Mouse (Mus musculus) hindbrain, embryonic 13.5 days (tissue): ENCODE results near the gene Dolpp1. TPM values are rescaled to one million over a fixed set of nuclear protein-coding genes. Genes with fewer than 3 reads are reported as not detected.

Source experiments
- microRNA-seq: library from miRNA; unstranded; fragments of <30 nt; microRNA quantifications from one replicate; pipeline ENCODE4, GENCODE M21; 2016
- polyA plus RNA-seq: library from polyadenylated mRNA; unstranded; fragments of >200 nt; fragmentation: Nextera tagmentation; extraction: Ambion mirVana; gene quantifications from 2 replicates; pipeline ENCODE4 v1.2.1, GENCODE M21; 2015

Dolpp1 gene
- polyA plus RNA-seq, 1 experiment from 2014 or later: 51.2 TPM

Small RNAs within 50 kb of the gene (microRNA-seq; reads per million reads assigned to microRNA genes)
- gene Gm47292: not detected

Other genes starting within 250 kb of the Dolpp1 start
- gene Endog, start 220.8 kb upstream of the Dolpp1 start, polyA plus RNA-seq: 14.3 and 19.3 TPM in 2 replicates
- gene Spout1, start 213.8 kb upstream of the Dolpp1 start, polyA plus RNA-seq: 58.1 and 58.4 TPM in 2 replicates
- 14.5 and 14.8 TPM in 2 replicates for gene Kyat1, start 186.4 kb upstream of the Dolpp1 start, polyA plus RNA-seq
- 59.8 TPM in 2 replicates for gene Lrrc8a, start 154.5 kb upstream of the Dolpp1 start, polyA plus RNA-seq
- gene Gm28035, start 151.7 kb upstream of the Dolpp1 start, polyA plus RNA-seq: 0.10 and 0.36 TPM in 2 replicates
- 6.5 and 8.3 TPM in 2 replicates for gene Phyhd1, start 126.1 kb upstream of the Dolpp1 start, polyA plus RNA-seq
- gene Gm28038, start 111.2 kb upstream of the Dolpp1 start, polyA plus RNA-seq: not detected in 2 replicates
- gene Dolk, start 105.9 kb upstream of the Dolpp1 start, polyA plus RNA-seq: 33.7 TPM in 2 replicates
- gene Nup188, start 105.9 kb upstream of the Dolpp1 start, polyA plus RNA-seq: 21.6 and 24.0 TPM in 2 replicates
- 146 and 160 TPM in 2 replicates for gene Sh3glb2, start 32.9 kb upstream of the Dolpp1 start, polyA plus RNA-seq
- gene Miga2, start 28.0 kb upstream of the Dolpp1 start, polyA plus RNA-seq: 27.0 and 33.1 TPM in 2 replicates
- 22.1 and 24.0 TPM in 2 replicates for gene Crat, start 23.6 kb downstream of the Dolpp1 start, polyA plus RNA-seq
- gene Ptpa, start 23.8 kb downstream of the Dolpp1 start, polyA plus RNA-seq: 129 and 133 TPM in 2 replicates
- 2.1 and 2.9 TPM in 2 replicates for gene Ier5l, start 82.0 kb downstream of the Dolpp1 start, polyA plus RNA-seq
- 0.77 and 0.83 TPM in 2 replicates for gene Cstad, start 202.8 kb downstream of the Dolpp1 start, polyA plus RNA-seq